Mouse (Mus musculus) thymus, adult 2 months (tissue): Measurements from ENCODE around the gene Pmvk. TPM values are rescaled to one million over a fixed set of nuclear protein-coding genes. Genes with fewer than 3 reads are reported as not detected.

Experiments
- DNase-seq: peaks from one replicate; pipeline ENCODE4 v3.0.0; 2021
- H3K27ac ChIP-seq: fragments of 200-500 bp; 2 replicates; pipeline ENCODE4 v1.5.1; 2012; ENCODE audit warnings: low read length, control low read depth; ENCODE audit not compliant: control insufficient read depth, insufficient read depth
- H3K27me3 ChIP-seq: fragments of 200-500 bp; 2 replicates; pipeline ENCODE4 v1.6.1; 2012; ENCODE audit warnings: mild to moderate bottlenecking, low read length, moderate library complexity, mixed read lengths; ENCODE audit not compliant: control insufficient read depth, insufficient read depth
- H3K36me3 ChIP-seq: fragments of 200-500 bp; 2 replicates; pipeline ENCODE4 v1.6.1; 2012; ENCODE audit warnings: mild to moderate bottlenecking, low read length, moderate library complexity; ENCODE audit not compliant: control insufficient read depth, insufficient read depth
- H3K4me1 ChIP-seq: fragments of 200-500 bp; replicated peaks from 2 replicates; pipeline ENCODE4 v1.6.1; 2012; ENCODE audit warnings: low read length; ENCODE audit not compliant: control insufficient read depth, insufficient read depth
- H3K4me3 ChIP-seq: fragments of 200-500 bp; 2 replicates; pipeline ENCODE4 v1.5.1; 2012; ENCODE audit warnings: mild to moderate bottlenecking, low read length, control low read depth, moderate library complexity; ENCODE audit not compliant: control insufficient read depth, insufficient read depth
- CTCF ChIP-seq: fragments of 200-500 bp; IDR thresholded peaks from 2 replicates; pipeline ENCODE4 v1.5.1; 2012; ENCODE audit warnings: mild to moderate bottlenecking, control low read depth, low read length, moderate library complexity, borderline replicate concordance; ENCODE audit not compliant: control insufficient read depth, poor library complexity, insufficient read depth; ENCODE audit errors: extremely low read depth
- POLR2A ChIP-seq: fragments of 200-500 bp; IDR thresholded peaks from 2 replicates; pipeline ENCODE4 v1.6.1; 2012; ENCODE audit warnings: mild to moderate bottlenecking, low read length, control low read depth, moderate library complexity; ENCODE audit not compliant: control insufficient read depth, poor library complexity, insufficient read depth; ENCODE audit errors: extremely low read depth
- WGBS: fragments of 180-500 bp; shearing (Covaris S2); methylation state at CpG from one replicate; pipeline ENCODE4 v1.1.7; 2018; 5-methylcytosine and 5-hydroxymethylcytosine counted together
- polyA plus RNA-seq: library from polyadenylated mRNA; depleted of rRNA; stranded (reverse); fragments of >200 nt; gene quantifications from 2 replicates; pipeline ENCODE4 v1.2.3, GENCODE M21; 2012

The Pmvk gene
- polyA plus RNA-seq, 1 experiment, result 22.6 TPM

DNA sequence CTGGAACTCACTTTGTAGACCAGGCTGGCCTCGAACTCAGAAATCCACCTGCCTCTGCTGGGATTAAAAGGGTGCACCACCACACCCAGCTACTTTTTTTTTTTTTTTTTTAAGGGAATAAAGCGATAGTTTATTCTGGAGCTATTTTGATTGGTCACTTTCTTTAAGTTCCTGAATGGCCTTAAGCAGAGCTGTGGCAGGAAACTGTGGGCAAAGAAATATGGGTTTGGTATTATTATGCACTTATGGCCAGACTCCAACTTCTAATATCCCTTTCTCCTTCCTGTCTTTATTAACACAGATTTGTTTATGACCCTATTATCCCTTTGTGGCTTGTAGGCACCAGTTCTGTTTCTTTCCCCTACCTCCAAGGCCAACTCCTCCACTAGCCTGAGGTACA is 33.9 kb upstream of the Pmvk start:
- H3K4me1 ChIP-seq, result peaks cover 9% of the 10 kb centered on the region
- no peak overlapping the region for H3K27ac ChIP-seq
- TF ChIP-seq POLR2A, result no peak
- TF ChIP-seq CTCF, result no peak
- no peak overlapping the region for H3K4me3 ChIP-seq
- WGBS, result 70% methylated on average over 2 of the region's 2 CpGs
- no peak for DNase-seq
- H3K36me3 ChIP-seq, result peaks cover 18% of the 10 kb centered on the region
- H3K27me3 ChIP-seq, result no peaks in the 10 kb centered on the region

- no peak overlapping the region for H3K4me3 ChIP-seq
- no peaks in the 10 kb centered on the region for H3K27me3 ChIP-seq
- DNase-seq, result no peak
- H3K36me3 ChIP-seq, result peaks cover 18% of the 10 kb centered on the region
- WGBS, result 62% methylated on average over 11 of the region's 11 CpGs
- H3K27ac ChIP-seq, result no peak overlapping the region
- peaks cover 9% of the 10 kb centered on the region for H3K4me1 ChIP-seq
- TF ChIP-seq CTCF (no peak), POLR2A (no peak)
Observed at GRCm38 (mm10) chr3:89421002-89421774, 33.2 kb upstream of the Pmvk start.

DNA sequence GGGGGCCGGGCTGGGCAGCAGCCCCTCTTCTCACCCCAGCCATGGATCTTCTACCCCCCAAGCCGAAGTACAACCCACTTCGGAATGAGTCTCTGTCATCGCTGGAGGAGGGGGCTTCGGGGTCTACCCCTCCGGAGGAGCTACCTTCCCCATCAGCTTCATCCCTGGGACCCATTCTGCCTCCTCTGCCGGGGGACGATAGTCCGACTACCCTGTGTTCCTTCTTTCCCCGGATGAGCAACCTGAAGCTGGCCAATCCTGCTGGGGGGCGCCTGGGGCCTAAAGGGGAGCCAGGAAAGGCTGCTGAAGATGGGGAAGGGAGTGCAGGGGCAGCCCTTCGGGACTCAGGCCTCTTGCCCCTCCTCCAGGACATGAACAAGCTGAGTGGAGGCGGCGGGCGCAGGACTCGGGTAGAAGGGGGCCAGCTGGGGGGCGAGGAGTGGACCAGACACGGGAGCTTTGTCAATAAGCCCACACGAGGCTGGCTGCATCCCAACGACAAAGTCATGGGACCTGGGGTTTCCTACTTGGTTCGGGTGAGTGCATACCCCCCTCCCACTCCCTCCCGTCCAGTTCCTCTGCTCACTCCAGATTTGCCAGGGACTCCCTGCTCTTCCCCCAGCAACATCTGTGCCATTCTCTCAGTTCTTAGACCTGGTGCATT is 32.4 kb upstream of the Pmvk start:
- H3K4me3 ChIP-seq, result no peak overlapping the region
- no peak overlapping the region for H3K27ac ChIP-seq
- TF ChIP-seq POLR2A (no peak), CTCF (no peak)
- H3K36me3 ChIP-seq, result peaks cover 18% of the 10 kb centered on the region
- DNase-seq, result no peak
- WGBS, result 74% methylated on average over 22 of the region's 22 CpGs
- H3K27me3 ChIP-seq, result no peaks in the 10 kb centered on the region
- peaks cover 9% of the 10 kb centered on the region for H3K4me1 ChIP-seq

GRCm38 (mm10) chr3:89422556-89423205 is 31.7 kb upstream of the Pmvk start:
- Histone ChIP-seq H3K27ac (no peak overlapping the region), H3K4me1 (peaks cover 9% of the 10 kb centered on the region), H3K27me3 (no peaks in the 10 kb centered on the region), H3K36me3 (peaks cover 25% of the 10 kb centered on the region), H3K4me3 (no peak overlapping the region)
- WGBS, result 77% methylated on average over 6 of the region's 6 CpGs
- no peak for DNase-seq
- TF ChIP-seq POLR2A (no peak), CTCF (no peak)

DNA sequence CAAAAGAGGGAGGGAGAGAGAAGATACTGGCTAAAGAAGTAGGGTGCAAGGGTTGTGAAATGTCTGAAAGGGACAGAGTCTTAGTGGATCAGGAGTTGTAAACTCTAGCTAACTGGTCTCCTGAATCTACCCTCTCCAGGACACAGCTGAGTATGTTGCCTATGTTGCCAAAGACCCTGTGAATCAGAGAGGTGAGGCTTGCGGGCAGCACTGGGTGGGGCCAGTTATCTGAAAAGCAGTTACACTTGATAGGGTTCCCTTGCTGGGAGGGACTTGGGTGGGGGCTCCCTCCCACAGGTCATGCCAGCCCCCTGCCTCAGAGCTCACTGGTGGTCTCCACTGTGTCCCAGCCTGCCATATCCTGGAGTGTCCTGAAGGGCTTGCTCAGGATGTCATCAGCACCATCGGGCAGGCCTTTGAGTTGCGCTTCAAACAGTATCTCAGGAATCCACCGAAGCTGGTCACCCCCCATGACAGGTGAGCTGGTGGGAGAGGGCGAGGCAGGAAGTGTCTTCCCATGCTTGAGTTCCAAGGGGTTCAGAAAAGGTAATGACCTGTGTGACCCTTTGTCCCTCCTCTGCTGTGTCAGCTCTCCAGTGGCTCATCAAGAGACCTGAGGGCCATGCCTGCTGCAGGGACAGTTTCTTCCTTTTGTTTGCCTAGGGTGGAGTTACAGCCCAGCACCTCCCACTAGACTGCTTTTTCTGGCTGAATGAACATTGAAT is 29.8 kb upstream of the Pmvk start:
- Histone ChIP-seq H3K36me3 (peaks cover 28% of the 10 kb centered on the region), H3K4me3 (no peak overlapping the region)

GRCm38 (mm10) chr3:89425141-89425525 is 29.2 kb upstream of the Pmvk start:
- Histone ChIP-seq H3K27ac (no peak overlapping the region), H3K4me1 (no peaks in the 10 kb centered on the region; the same call in 1 of the 2 replicates), H3K27me3 (no peaks in the 10 kb centered on the region), H3K36me3 (peaks cover 28% of the 10 kb centered on the region), H3K4me3 (no peak overlapping the region)
- TF ChIP-seq CTCF (no peak), POLR2A (no peak)
- no peak for DNase-seq
- WGBS, result 95% methylated on average over 5 of the region's 5 CpGs

More for the DNA sequence above, 29.8 kb upstream of the Pmvk start:
- WGBS, result 97% methylated on average over 5 of the region's 5 CpGs
- DNase-seq, result no peak
- H3K27ac ChIP-seq, result no peak overlapping the region
- peaks cover 3% of the 10 kb centered on the region for H3K4me1 ChIP-seq
- TF ChIP-seq CTCF (no peak), POLR2A (no peak)
- no peaks in the 10 kb centered on the region for H3K27me3 ChIP-seq
